Mouse (Mus musculus): Measurements from ENCODE around the gene Lamtor1. TPM values are rescaled to one million over a fixed set of nuclear protein-coding genes. Genes with fewer than 3 reads are reported as not detected.

The Lamtor1 gene
- total RNA-seq, 2 experiments from 2014 or later, result 53.1 to 57.6 TPM

Other genes with a start within 250 kb of the Lamtor1 start
- 28.3 and 41.2 TPM in 2 replicates for gene Clpb, start 242.3 kb upstream of the Lamtor1 start, total RNA-seq (2014; fragmentation: Nextera tagmentation)
- 25.5 and 26.2 TPM in 2 replicates for gene Clpb, start 242.3 kb upstream of the Lamtor1 start, total RNA-seq (2017)
- gene Phox2a, start 87.6 kb upstream of the Lamtor1 start, total RNA-seq (2014; fragmentation: Nextera tagmentation), result not detected in 2 replicates
- not detected in 2 replicates for gene Phox2a, start 87.6 kb upstream of the Lamtor1 start, total RNA-seq (2017)
- gene Inppl1, start 67.7 kb upstream of the Lamtor1 start, total RNA-seq (2014; fragmentation: Nextera tagmentation), result 2.1 and 4.6 TPM in 2 replicates
- 3.5 and 10.2 TPM in 2 replicates for gene Inppl1, start 67.7 kb upstream of the Lamtor1 start, total RNA-seq (2017)
- not detected in 2 replicates for gene Folr2, start 48.7 kb upstream of the Lamtor1 start, total RNA-seq (2014; fragmentation: Nextera tagmentation)
- not detected in 2 replicates for gene Folr2, start 48.7 kb upstream of the Lamtor1 start, total RNA-seq (2017)
- gene Anapc15, start 42.2 kb upstream of the Lamtor1 start, total RNA-seq (2014; fragmentation: Nextera tagmentation), result 131 and 132 TPM in 2 replicates
- 85.3 and 93.1 TPM in 2 replicates for gene Anapc15, start 42.2 kb upstream of the Lamtor1 start, total RNA-seq (2017)
- gene Folr1, start 35.1 kb upstream of the Lamtor1 start, total RNA-seq (2014; fragmentation: Nextera tagmentation), result 1.3 TPM in 1 of 2 replicates, not detected in the other
- gene Folr1, start 35.1 kb upstream of the Lamtor1 start, total RNA-seq (2017), result not detected in 2 replicates
- 0.12 TPM in 1 of 2 replicates, not detected in the other for gene Tomt, start 455 bp downstream of the Lamtor1 start, total RNA-seq (2014; fragmentation: Nextera tagmentation)
- 0.23 TPM in 1 of 2 replicates, not detected in the other for gene Tomt, start 455 bp downstream of the Lamtor1 start, total RNA-seq (2017)
- 2.3 and 4.4 TPM in 2 replicates for gene Lrrc51, start 28.0 kb downstream of the Lamtor1 start, total RNA-seq (2014; fragmentation: Nextera tagmentation)
- gene Lrrc51, start 28.0 kb downstream of the Lamtor1 start, total RNA-seq (2017), result 0.75 TPM in 1 of 2 replicates, not detected in the other
- 106 and 112 TPM in 2 replicates for gene Numa1, start 28.2 kb downstream of the Lamtor1 start, total RNA-seq (2014; fragmentation: Nextera tagmentation)
- 207 and 289 TPM in 2 replicates for gene Numa1, start 28.2 kb downstream of the Lamtor1 start, total RNA-seq (2017)
- gene Il18bp, start 112.8 kb downstream of the Lamtor1 start, total RNA-seq (2014; fragmentation: Nextera tagmentation), result 4.7 and 9.2 TPM in 2 replicates
- 1.1 and 2.7 TPM in 2 replicates for gene Il18bp, start 112.8 kb downstream of the Lamtor1 start, total RNA-seq (2017)
- 12.5 and 12.6 TPM in 2 replicates for gene Rnf121, start 159.6 kb downstream of the Lamtor1 start, total RNA-seq (2014; fragmentation: Nextera tagmentation)
- gene Rnf121, start 159.6 kb downstream of the Lamtor1 start, total RNA-seq (2017), result 11.2 and 19.6 TPM in 2 replicates
- 54.5 and 57.5 TPM in 2 replicates for gene Xndc1, start 159.6 kb downstream of the Lamtor1 start, total RNA-seq (2014; fragmentation: Nextera tagmentation)
- gene Xndc1, start 159.6 kb downstream of the Lamtor1 start, total RNA-seq (2017), result 28.7 and 40.8 TPM in 2 replicates
- 0.48 and 1.3 TPM in 2 replicates for gene Xntrpc, start 159.8 kb downstream of the Lamtor1 start, total RNA-seq (2014; fragmentation: Nextera tagmentation)
- 0.08 TPM in 1 of 2 replicates, not detected in the other for gene Xntrpc, start 159.8 kb downstream of the Lamtor1 start, total RNA-seq (2017)
- gene Trpc2, start 177.2 kb downstream of the Lamtor1 start, total RNA-seq (2014; fragmentation: Nextera tagmentation), result not detected in 2 replicates
- 0.80 and 1.0 TPM in 2 replicates for gene Trpc2, start 177.2 kb downstream of the Lamtor1 start, total RNA-seq (2017)
- gene Art1, start 195.8 kb downstream of the Lamtor1 start, total RNA-seq (2014; fragmentation: Nextera tagmentation), result not detected in 2 replicates
- gene Art1, start 195.8 kb downstream of the Lamtor1 start, total RNA-seq (2017), result not detected in 2 replicates
- 2.2 TPM in 1 of 2 replicates, not detected in the other for gene Art5, start 203.6 kb downstream of the Lamtor1 start, total RNA-seq (2014; fragmentation: Nextera tagmentation)
- not detected in 2 replicates for gene Art5, start 203.6 kb downstream of the Lamtor1 start, total RNA-seq (2017)
- gene Chrna10, start 210.9 kb downstream of the Lamtor1 start, total RNA-seq (2014; fragmentation: Nextera tagmentation), result not detected in 2 replicates
- gene Chrna10, start 210.9 kb downstream of the Lamtor1 start, total RNA-seq (2017), result not detected in 2 replicates

All from megakaryocyte-erythroid progenitor cell, adult 5-6 weeks (primary cell).